Mouse (Mus musculus): ENCODE measurements around the gene Brix1. TPM values are rescaled to one million over a fixed set of nuclear protein-coding genes. Genes with fewer than 3 reads are reported as not detected.
"Not testable (repeated sequence)": the region's sequence is repeated elsewhere in the genome, so short reads cannot be mapped to it uniquely, and the experiment has no call there.

Gene Brix1
- 100 and 101 TPM in 2 replicates for polyA plus RNA-seq (2016; fragmentation: Nextera tagmentation; extraction: Ambion mirVana)

- under 1% methylated on average over 58 of the region's 58 CpGs for WGBS
- no peaks in the 10 kb centered on the region for H3K9me3 ChIP-seq
- H3K27ac ChIP-seq, result peak within 1 kb of the TSS; percentile 38; the same call in 1 of the 2 replicates
- H3K27me3 ChIP-seq (replicated peaks), result no peaks in the 10 kb centered on the region
- H3K36me3 ChIP-seq, result peaks cover 33% of the 10 kb centered on the region
- peak within 1 kb of the TSS; percentile 79 for H3K9ac ChIP-seq
- peak within 1 kb of the TSS; percentile 79 for H3K4me2 ChIP-seq (replicated peaks)
- peak within 1 kb of the TSS; percentile 79 for H3K4me3 ChIP-seq
- ATAC-seq (ENCODE audit: low FRiP score, low read depth), result peak; percentile 99
- H3K4me1 ChIP-seq, result peaks cover 19% of the 10 kb centered on the region
Observed at GRCm38 (mm10) chr15:10485484-10486364, at the start of gene Brix1, which contains the start of gene Rad1. Gene Brix1 (minus strand): TSS chr15:10485947. Gene Rad1 (plus strand): TSS chr15:10486018.

GRCm38 (mm10) chr15:10534591-10534990 is 48.8 kb upstream of the Brix1 start:
- H3K9me3 ChIP-seq, result no peaks in the 10 kb centered on the region
- no peak overlapping the region for H3K9ac ChIP-seq
- H3K4me1 ChIP-seq, result no peaks in the 10 kb centered on the region
- no peak overlapping the region for H3K4me3 ChIP-seq
- H3K36me3 ChIP-seq, result no peaks in the 10 kb centered on the region
- 84% methylated on average over 5 of the region's 5 CpGs for WGBS
- H3K27me3 ChIP-seq (replicated peaks), result no peaks in the 10 kb centered on the region
- no peak overlapping the region for H3K4me2 ChIP-seq (replicated peaks)
- ATAC-seq (ENCODE audit: low FRiP score, low read depth), result no peak
- no peak overlapping the region for H3K27ac ChIP-seq

GRCm38 (mm10) chr15:10533361-10533760 is 47.6 kb upstream of the Brix1 start:
- not testable (repeated sequence) for H3K27ac ChIP-seq; H3K4me3 ChIP-seq; H3K36me3 ChIP-seq; H3K9me3 ChIP-seq; H3K27me3 ChIP-seq (replicated peaks); H3K4me2 ChIP-seq (replicated peaks); H3K4me1 ChIP-seq; H3K9ac ChIP-seq; ATAC-seq (ENCODE audit: low FRiP score, low read depth)
- 95% methylated on average over 10 of the region's 10 CpGs for WGBS

- Histone ChIP-seq H3K9ac (no peak overlapping the region), H3K4me3 (no peak overlapping the region), H3K27me3 (replicated peaks) (no peaks in the 10 kb centered on the region), H3K4me1 (no peaks in the 10 kb centered on the region), H3K36me3 (no peaks in the 10 kb centered on the region), H3K4me2 (replicated peaks) (no peak overlapping the region), H3K9me3 (no peaks in the 10 kb centered on the region), H3K27ac (no peak overlapping the region)
- 88% methylated on average over 4 of the region's 4 CpGs for WGBS
- no peak for ATAC-seq (ENCODE audit: low FRiP score, low read depth)
Observed at GRCm38 (mm10) chr15:10531352-10531751, 45.6 kb upstream of the Brix1 start.

- no peak overlapping the region for H3K4me2 ChIP-seq (replicated peaks)
- no peak overlapping the region for H3K4me3 ChIP-seq
- ATAC-seq (ENCODE audit: low FRiP score, low read depth), result no peak
- H3K4me1 ChIP-seq, result no peaks in the 10 kb centered on the region
- H3K36me3 ChIP-seq, result no peaks in the 10 kb centered on the region
- H3K9ac ChIP-seq, result no peak overlapping the region
- H3K9me3 ChIP-seq, result no peaks in the 10 kb centered on the region
- H3K27me3 ChIP-seq (replicated peaks), result no peaks in the 10 kb centered on the region
- 88% methylated on average over 1 of the region's 1 CpGs for WGBS
- H3K27ac ChIP-seq, result no peak overlapping the region
Observed at GRCm38 (mm10) chr15:10525896-10526295, 40.1 kb upstream of the Brix1 start.

- H3K4me2 ChIP-seq (replicated peaks), result no peak overlapping the region
- H3K27ac ChIP-seq, result no peak overlapping the region
- H3K9ac ChIP-seq, result no peak overlapping the region
- H3K4me3 ChIP-seq, result no peak overlapping the region
- H3K27me3 ChIP-seq (replicated peaks), result no peaks in the 10 kb centered on the region
- WGBS, result 85% methylated on average over 7 of the region's 7 CpGs
- ATAC-seq (ENCODE audit: low FRiP score, low read depth), result no peak
- no peaks in the 10 kb centered on the region for H3K4me1 ChIP-seq
- H3K36me3 ChIP-seq, result no peaks in the 10 kb centered on the region
- no peaks in the 10 kb centered on the region for H3K9me3 ChIP-seq
Observed at GRCm38 (mm10) chr15:10515166-10515565, 29.4 kb upstream of the Brix1 start.

GRCm38 (mm10) chr15:10506099-10506498 is 20.4 kb upstream of the Brix1 start:
- no peak overlapping the region for H3K4me2 ChIP-seq (replicated peaks)
- no peak overlapping the region for H3K27ac ChIP-seq
- no peaks in the 10 kb centered on the region for H3K4me1 ChIP-seq
- H3K27me3 ChIP-seq (replicated peaks), result no peaks in the 10 kb centered on the region
- H3K4me3 ChIP-seq, result no peak overlapping the region
- no peak for ATAC-seq (ENCODE audit: low FRiP score, low read depth)
- no peaks in the 10 kb centered on the region for H3K9me3 ChIP-seq
- 65% methylated on average over 11 of the region's 11 CpGs for WGBS
- no peaks in the 10 kb centered on the region for H3K36me3 ChIP-seq
- H3K9ac ChIP-seq, result no peak overlapping the region

- ATAC-seq (ENCODE audit: low FRiP score, low read depth), result peak; percentile 88
- WGBS, result 59% methylated on average over 11 of the region's 11 CpGs
- Histone ChIP-seq H3K4me3 (no peak overlapping the region), H3K4me1 (no peaks in the 10 kb centered on the region), H3K27ac (no peak overlapping the region), H3K9ac (no peak overlapping the region), H3K27me3 (replicated peaks) (no peaks in the 10 kb centered on the region), H3K9me3 (no peaks in the 10 kb centered on the region), H3K36me3 (peaks cover 3% of the 10 kb centered on the region; the same call in 1 of the 2 replicates), H3K4me2 (replicated peaks) (no peak overlapping the region)
Observed at GRCm38 (mm10) chr15:10500838-10501719, 15.3 kb upstream of the Brix1 start.

GRCm38 (mm10) chr15:10500035-10500434 is 14.3 kb upstream of the Brix1 start:
- Histone ChIP-seq H3K9me3 (no peaks in the 10 kb centered on the region), H3K4me1 (no peaks in the 10 kb centered on the region), H3K27ac (no peak overlapping the region), H3K9ac (no peak overlapping the region), H3K4me3 (no peak overlapping the region), H3K4me2 (replicated peaks) (no peak overlapping the region), H3K36me3 (peaks cover 6% of the 10 kb centered on the region; the same call in 1 of the 2 replicates), H3K27me3 (replicated peaks) (no peaks in the 10 kb centered on the region)
- ATAC-seq (ENCODE audit: low FRiP score, low read depth), result no peak
- 87% methylated on average over 5 of the region's 5 CpGs for WGBS

- 80% methylated on average over 5 of the region's 5 CpGs for WGBS
- ATAC-seq (ENCODE audit: low FRiP score, low read depth), result no peak
Observed at GRCm38 (mm10) chr15:10499593-10499992, 13.8 kb upstream of the Brix1 start.

GRCm38 (mm10) chr15:10496696-10497095 is 10.9 kb upstream of the Brix1 start:
- not testable (repeated sequence) for H3K27me3 ChIP-seq (replicated peaks); H3K4me1 ChIP-seq; H3K27ac ChIP-seq; H3K4me3 ChIP-seq; ATAC-seq (ENCODE audit: low FRiP score, low read depth); H3K4me2 ChIP-seq (replicated peaks); H3K9me3 ChIP-seq; H3K9ac ChIP-seq
- H3K36me3 ChIP-seq, result peaks cover 22% of the 10 kb centered on the region; the same call in 1 of the 2 replicates
- WGBS, result 95% methylated on average over 1 of the region's 1 CpGs

More at GRCm38 (mm10) chr15:10499593-10499992, 13.8 kb upstream of the Brix1 start:
- peaks cover 6% of the 10 kb centered on the region; the same call in 1 of the 2 replicates for H3K36me3 ChIP-seq
- H3K4me2 ChIP-seq (replicated peaks), result no peak overlapping the region
- H3K4me3 ChIP-seq, result no peak overlapping the region
- H3K4me1 ChIP-seq, result no peaks in the 10 kb centered on the region
- no peaks in the 10 kb centered on the region for H3K9me3 ChIP-seq
- H3K9ac ChIP-seq, result no peak overlapping the region
- no peak overlapping the region for H3K27ac ChIP-seq
- H3K27me3 ChIP-seq (replicated peaks), result no peaks in the 10 kb centered on the region

- Histone ChIP-seq H3K4me3 (no peak overlapping the region), H3K27ac (no peak overlapping the region), H3K9me3 (no peaks in the 10 kb centered on the region), H3K4me1 (no peaks in the 10 kb centered on the region), H3K9ac (no peak overlapping the region), H3K36me3 (peaks cover 22% of the 10 kb centered on the region; the same call in 1 of the 2 replicates), H3K27me3 (replicated peaks) (no peaks in the 10 kb centered on the region), H3K4me2 (replicated peaks) (no peak overlapping the region)
- no peak for ATAC-seq (ENCODE audit: low FRiP score, low read depth)
- WGBS, result 95% methylated on average over 11 of the region's 11 CpGs
Observed at GRCm38 (mm10) chr15:10495944-10496343, 10.2 kb upstream of the Brix1 start.

Measured in neural tube, embryonic 12.5 days (tissue).